Mouse (Mus musculus) right cerebral cortex, adult 18-20 months (tissue): ENCODE results near the gene Prr14.
"Not testable (repeated sequence)": the region's sequence is repeated elsewhere in the genome, so short reads cannot be mapped to it uniquely, and the experiment has no call there.

Source experiments
- DNase-seq: peaks from one replicate; pipeline ENCODE4 v3.0.0; 2022; ENCODE audit warnings: mixed read lengths

Gene Prr14

DNA sequence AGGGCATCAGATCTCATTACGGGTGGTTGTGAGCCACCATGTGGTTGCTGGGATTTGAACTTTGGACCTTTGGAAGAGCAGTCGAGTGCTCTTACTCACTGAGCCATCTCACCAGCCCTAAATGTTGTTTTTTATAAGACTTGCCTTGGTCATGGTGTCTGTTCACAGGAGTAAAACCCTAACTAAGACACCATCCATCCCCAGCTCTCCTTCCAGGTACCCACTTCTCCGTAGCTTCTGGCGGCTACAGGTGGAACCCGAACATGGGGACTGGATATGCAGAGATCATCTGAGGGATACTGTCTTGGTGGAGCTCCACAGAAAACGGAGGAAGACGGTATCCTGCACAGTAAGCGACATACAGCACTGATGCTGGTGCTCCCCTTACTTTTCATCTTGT is at the start of gene Prr14:
Prr14 (plus strand) TSS at position 301 of the 400 bp plus-strand sequence.
- DNase-seq = not testable (repeated sequence)

DNA sequence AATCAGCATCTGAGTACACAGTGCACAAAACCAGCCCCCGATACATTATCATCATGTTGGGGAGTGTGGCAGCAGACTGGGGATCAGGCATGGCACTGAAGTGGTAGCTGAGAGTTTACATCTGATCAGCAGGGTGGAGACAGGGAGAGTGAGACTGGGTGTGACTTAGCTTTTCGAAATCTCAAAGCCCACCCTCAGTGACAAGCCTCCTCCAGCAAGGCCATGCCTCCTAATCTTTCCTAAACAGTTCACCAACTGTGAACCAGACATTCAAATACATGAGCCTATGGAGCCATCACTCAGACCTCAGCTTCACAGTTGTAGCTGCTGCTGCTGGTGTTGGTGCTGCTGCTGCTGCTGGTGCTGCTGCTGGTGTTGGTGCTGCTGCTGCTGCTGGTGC is 48.0 kb upstream of the Prr14 start:
- no peak for DNase-seq

DNA sequence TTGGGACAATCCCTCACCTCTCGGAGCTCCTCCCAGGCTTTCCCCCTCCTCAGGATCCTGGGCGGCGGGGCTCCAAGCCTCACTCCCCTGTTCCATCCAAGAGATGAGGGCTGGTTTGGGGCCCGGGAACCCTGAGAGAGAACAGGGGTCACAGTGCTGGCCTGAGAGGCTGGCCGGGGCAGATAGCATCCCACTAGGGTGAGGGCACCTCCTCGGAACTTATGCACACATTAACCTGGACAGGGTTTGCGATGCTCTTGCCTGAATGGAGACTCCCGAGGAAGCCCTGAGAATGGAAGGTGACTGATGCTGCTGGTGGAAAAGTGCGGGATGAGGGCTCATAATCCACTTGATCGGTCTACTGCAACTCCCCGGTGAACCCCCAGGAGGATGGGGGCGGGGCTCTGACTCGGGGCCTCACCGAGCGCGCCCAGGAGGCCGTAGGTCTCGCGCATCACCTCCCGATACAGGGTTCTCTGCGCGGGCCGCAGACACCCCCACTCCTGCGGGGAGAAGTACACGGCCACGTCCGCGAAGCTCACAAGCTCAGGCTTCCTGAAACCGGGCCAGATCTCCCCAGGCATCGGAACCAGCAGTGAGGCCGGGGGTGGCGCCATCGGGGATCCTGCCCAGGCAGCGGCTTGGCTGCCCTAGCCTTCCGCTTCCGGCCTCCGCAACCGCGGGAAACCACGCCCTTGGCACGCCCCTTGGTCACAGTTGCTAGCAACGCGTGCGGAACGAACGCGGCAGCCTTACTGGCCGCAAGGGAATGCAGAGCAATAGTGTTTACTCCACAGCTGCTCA is 37.8 kb upstream of the Prr14 start, which contains the start of gene Zfp688:
Zfp688 (minus strand) TSS at position 681 of the 804 bp plus-strand sequence.
- peak; percentile 94 for DNase-seq

DNA sequence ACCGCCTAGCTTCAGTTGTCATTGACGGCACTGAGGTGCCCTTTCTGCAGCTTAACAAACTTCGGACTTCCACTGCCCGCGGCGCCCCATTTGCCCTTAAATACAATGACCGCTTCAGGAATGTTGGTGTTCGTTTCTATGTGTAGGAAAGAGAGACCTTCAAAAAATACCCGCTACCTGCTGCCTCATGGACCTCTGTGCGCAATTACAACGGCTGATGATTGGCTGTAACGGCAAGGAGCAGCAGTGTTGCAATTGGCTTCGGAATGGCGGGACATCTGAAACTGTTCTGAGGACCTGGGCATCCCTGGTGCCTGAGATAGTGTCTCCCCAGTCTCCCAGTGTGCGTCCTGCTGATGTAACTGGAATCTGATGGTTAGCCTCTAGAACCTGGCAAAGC is 37.2 kb upstream of the Prr14 start:
- peak; percentile 62 for DNase-seq

DNA sequence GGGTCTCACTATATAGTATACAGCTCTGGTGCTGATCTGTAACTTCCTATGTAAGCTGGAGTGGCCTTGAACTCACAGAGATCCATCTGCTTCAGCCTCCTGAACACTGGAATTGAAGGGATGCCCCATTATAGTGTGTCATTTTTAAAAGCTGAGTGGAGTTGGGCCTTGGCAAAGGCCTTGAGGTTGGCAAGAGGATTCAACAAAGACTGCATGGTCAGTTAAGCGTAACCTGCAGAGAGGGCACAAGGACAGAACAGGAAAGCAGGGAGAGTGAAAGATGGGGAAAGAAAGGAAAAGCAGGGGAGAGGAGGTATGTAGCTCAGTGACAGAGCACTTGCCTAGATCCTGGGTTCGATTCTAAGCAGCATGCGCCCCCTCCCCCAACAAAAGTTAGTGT is 34.1 kb upstream of the Prr14 start:
- DNase-seq = no peak

DNA sequence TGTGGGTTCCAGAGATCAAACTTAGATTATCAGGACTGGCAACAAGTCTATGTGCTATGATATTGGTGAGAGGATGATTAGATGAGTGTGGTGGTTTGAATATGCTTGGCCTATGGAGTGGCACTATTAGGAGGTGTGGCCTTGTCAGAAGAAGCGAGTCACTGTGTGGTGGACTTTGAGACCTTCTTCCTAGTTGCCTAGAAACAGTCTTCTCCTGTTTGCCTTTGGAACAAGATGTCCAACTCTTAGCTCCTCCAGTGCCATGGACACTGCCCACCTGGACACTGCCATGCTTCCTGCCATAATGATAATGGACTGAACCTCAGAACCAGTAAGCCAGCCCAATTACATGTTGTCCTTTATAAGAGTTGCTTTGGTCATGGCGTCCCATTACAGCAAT is 33.5 kb upstream of the Prr14 start:
- no peak for DNase-seq

DNA sequence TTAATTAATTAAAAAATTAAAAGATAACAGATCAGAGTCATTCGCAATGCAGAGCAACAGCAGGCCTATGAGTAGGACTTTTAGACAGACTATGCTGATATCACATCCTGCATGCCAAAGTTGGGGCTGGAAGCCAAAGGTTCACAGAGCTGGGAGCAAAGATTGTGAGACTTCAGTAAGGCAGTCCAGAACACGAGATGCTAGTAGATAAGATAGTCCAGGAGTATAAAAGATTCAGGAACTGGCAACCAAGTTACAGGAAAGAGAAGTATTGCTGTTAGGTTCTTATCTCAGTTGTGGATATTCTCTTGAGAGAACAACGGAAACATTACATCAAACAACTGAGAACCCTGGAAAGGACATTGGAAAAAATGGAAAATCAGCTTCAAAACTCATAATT is 33.1 kb upstream of the Prr14 start:
- no peak for DNase-seq

DNA sequence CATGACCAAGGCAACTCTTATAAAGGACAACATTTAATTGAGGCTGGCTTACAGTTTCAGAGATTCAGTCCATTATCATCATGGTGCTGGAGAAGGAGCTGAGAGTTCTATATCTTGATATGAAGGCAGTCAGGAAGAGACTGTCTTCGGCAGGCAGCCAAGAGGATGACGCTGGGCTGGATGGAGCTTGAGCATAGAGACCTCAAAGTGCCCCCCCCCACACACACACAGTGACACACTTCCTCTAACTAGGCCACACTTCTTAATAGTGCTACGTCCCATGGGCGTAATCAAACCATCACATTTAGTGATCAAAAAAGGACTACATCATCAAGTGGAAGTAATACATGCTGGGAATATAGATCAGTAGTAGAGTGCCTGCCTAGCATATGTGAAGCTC is 24.2 kb upstream of the Prr14 start:
- no peak for DNase-seq

DNA sequence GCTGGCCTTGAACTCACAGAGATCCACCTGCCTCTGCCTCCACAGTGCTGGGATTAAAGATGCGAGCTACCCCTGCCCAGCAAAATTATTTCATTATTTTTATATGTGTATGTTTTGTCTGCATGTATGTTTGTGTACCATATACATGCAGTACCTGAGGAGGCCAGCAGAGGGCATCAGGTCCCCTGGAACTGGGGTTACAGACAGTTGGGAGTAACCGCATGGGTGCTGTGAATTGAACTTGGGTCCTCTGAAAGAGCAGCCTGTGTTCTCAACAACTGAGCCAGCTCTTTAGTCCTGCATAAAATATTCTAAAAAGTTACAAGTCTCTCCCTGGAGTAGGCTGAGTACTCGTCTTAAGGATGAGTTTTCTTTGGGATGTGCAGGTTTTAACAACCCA is 21.7 kb upstream of the Prr14 start:
- no peak for DNase-seq

DNA sequence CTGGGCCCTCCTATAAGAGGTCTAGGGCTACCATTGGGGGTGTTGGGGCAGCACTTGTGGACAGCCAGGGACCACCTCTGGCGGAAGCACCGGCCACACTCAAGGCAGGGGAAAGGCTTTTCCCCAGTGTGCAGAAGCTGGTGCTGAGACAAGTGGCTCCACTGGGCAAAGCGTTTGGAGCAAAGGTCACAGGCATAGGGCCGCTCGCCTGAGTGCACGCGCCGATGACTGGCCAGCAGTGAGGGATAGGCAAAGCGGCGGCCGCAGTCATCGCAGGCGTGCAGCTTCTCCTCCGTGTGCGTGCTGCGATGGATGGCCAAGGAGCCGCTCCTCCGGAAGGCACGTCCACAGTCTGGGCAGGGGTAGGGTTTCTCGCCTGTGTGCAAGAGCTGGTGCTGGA is 15.4 kb upstream of the Prr14 start:
- DNase-seq = no peak

DNA sequence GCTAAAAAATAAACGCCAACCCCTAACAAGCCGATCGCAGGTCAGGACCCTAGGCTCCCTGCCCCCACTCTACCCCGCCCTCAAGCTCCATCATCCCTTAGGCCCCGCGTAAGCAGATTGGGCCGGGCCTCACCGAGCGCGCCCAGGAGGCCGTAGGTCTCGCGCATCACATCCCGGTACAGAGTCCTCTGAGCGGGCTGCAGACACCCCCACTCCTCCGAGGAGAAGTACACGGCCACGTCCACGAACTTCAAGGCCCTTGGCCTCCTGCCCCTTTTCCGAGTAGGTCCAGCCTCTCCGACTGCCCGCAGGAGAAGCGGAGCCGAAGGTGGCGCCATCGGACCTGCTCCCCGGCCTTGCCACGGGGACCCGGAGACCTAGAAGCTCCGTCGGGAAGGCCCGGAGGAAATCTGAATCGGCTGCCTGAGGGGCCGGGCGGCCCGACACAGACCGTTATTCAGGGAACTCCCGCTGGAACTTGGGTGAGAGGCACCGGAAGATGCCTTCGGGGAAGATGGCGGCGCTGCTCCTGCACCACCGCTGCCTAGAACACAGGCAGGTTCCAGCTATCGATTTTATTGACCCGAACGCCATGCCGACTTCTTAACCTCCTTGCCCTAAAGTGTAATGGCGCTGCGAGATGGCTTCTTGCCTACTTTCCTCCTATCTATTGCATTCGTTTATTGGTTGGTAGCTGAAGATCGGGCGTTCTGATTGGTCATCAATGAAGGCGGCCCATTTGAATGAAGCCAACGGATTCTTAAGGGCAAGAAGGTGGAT is 10.7 kb upstream of the Prr14 start, which contains the start of gene Zfp689:
Zfp689 (minus strand) TSS at position 638 of the 780 bp plus-strand sequence.
- DNase-seq = peak; percentile 96

DNA sequence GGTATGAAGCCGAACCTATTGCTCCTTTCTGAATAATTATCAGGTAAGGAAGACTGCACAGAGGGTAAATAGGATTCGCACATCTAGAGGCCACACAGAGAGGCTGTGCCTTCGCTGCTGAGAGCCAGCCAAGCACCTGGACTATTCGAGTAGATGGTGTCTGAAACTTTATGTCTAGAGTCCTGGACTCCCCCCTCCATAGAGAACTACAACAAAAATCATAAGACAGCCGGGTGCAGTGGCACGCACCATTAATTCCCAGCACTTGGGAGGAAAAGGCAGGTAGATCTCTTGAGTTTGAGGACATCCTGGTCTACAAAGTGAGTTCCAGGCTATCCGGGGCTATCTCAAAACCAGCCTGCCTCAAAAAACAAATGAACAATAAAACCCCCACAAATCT is 9.4 kb upstream of the Prr14 start:
- no peak for DNase-seq

DNA sequence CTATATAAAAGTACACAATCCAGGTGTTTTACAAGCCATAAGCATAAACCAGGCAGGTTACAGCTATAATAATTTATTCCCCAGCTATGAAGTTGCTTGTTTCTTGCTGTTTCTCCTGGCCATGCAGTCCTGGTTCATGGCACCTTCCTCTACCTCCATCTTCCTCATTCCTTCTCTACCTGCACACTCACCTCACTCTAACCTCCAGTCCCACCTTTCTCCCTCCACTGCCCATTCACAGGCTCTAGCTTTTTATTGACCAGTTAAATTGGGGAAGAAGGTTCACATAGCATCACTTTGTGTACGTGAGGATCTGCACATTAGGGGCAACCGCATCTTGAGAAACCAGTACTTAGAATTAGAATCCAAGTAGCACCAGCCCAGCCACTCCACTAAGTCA is 6.4 kb upstream of the Prr14 start:
- no peak for DNase-seq

DNA sequence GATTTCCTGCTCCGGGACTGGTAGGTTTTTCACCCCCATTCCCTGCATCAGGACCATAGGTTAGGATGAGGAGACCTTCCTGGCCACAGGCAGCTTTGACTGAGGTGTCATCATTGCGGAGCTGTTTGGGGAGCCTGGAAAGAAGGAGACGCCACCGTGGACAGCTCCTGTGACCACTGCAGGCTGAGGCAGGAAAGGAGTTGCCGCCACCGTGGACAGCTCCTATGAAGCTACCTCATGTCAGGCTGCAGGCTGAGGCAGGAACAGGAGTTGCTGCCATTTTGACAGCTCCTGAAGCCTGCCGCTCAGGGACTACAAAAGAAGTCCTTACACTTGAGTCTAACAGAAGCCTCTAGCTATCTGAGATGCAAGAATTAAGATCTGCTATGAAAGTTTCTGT is 4.5 kb upstream of the Prr14 start:
- DNase-seq = no peak

DNA sequence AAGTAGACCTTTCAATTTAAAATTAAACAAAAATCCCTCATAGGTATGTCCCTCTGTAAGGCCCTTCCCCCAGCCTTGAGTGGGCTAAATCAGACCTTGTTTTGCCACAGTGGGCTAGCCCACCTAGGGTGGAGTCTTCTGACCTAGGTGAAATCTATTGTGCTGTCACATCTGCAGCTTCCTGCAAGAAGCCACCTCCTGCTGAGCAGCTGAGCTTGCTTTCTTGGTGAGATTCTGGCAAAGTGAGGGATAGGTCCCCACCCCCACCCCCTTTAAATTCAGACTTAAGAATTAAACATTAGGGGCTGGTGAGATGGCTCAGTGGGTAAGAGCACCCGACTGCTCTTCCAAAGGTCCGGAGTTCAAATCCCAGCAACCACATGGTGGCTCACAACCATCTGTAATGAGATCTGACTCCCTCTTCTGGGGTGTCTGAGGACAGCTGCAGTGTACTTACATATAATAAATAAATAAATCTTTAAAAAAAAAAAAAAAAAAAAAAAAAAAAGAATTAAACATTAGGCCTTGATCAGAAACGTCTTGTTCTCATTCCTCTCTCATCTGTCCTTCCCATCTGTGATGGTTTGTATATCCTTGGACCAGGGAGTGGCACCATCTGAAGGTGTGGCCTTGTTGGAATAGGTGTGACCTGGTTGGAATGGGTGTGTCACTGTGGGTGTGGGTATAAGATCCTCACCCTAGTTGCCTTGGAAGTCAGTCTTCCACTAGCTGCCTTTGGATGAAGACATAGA is 864 bp upstream of the Prr14 start:
- not testable (repeated sequence) for DNase-seq

DNA sequence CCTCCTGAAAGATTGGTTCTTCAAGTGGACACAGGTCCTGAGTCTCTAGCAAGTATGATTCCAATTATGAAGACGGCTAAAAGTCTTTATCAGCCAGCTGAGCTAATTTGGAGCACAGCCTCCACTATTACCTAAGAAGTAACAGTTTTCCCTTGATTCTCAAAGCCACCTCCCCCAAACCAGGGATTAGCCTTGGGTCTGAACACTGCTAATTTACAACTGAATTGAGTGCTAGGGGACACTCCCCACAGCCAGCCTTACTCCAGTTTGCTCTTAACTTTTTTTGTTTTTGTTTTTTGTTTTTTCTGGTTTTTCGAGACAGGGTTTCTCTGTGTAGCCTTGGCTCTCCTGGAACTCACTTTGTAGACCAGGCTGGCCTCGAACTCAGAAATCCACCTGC is 5.8 kb downstream of the Prr14 start:
- DNase-seq = no peak

DNA sequence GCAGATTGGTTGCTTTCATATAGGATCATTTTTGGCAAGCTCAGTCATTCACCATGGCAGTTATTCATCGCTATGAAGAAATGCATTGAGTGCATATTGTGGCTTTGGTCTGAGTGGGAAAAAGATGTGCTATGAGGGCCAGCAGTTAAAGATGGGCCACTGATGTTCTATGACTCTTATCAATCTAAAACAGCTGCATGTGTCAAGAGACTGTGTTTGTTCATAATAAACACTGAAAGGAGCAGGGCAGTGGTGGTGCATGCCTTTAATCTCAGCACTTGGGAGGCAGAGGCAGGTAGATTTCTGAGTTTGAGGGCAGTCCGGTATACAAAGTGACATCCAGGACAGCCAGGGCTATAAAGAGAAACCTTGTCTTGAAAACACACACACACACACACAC is 6.3 kb downstream of the Prr14 start:
- not testable (repeated sequence) for DNase-seq

DNA sequence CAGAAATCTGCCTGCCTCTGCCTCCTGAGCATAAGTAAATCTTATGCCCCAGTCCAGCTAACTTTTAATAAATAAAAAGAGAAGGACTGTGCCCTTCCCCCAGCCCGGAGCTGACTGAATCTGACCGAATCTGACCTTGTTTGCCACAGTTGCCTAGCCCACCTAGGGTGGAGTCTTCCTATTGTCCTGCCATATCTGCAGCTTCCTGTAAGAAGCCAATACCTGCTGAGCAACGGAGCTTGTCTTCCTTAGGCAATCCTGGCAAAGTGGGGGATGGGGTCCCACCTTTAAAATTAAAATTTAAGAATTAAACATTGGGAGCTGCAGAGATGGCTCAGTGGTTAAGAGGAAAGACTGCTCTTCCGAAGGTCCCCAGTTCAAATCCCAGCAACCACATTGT is 7.2 kb downstream of the Prr14 start:
- no peak for DNase-seq

DNA sequence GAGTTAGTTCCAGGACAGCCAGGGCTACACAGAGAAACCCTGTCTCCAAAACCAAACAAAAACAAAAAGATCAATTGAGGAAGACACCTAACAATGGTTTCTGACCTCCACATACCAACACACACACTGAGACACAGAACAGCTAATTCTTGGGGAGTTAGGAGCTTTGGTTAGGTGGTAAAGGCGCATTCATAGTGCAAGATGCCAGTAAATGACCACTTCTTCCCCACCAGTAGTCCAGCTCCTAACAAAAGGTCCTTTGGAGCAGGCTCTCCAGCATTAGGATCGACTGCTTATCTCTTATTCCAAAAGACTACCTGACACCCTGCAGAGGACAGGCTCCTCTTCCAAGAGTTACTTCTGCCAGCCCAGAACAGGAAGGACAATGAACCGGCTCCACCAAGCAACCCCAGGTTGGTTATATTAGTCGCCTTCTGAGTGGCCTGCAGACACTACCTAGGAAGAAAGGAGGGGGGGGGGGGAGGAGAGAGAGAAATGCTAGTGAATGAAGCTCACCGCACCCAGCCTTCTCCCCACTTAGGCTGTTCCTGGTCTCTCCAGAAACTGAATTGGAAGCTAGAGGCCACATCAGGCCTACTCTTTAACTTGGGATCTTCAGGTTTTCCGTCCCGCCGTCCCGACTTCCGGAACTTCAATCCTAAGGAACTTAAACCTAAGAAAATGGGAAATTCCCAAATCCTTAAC is 10.8 kb downstream of the Prr14 start:
- DNase-seq = no peak

DNA sequence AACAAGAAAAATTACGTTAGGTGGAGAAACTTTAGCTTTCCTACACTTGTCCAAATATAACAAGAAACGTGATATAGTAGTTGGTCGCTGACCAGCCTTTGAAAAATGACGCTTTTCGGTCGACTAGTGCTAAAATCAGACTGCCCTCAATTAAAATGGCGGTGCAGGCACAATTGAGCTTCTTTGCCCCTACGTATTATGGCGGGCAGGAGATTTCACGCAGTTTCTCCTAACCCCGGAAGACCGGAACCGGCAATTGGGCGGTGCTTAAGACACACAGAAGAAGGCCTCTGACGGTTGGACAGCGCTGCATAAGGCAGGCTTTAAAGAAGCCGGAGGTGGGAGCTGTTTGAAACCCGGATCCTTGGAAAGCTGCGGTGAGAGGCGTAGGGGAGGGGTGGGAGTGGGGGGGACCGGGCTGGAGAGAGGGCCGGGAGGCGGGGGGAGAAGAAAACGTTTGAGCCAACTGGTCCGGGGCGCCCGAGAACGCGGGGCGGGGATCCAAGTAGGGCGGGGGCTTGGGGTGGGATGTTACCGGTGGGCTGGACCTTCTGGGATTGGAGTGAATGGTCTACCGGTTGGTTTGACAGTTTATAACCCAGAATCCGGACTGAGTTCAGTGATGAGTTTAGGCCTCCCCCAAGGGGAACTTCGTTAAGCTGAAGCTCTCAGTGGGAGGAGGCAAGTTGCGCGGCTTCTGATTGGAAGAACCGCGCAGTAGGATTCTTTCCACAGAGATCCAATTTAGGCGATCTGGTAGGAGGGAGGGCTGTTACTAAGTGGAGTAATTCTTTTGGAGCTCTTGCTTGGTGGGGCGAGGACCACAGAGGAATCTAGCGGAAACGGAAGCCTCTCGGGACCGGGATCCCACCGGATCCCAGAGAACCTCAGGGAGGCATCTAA is 11.6 kb downstream of the Prr14 start:
- DNase-seq = peak; percentile 97

DNA sequence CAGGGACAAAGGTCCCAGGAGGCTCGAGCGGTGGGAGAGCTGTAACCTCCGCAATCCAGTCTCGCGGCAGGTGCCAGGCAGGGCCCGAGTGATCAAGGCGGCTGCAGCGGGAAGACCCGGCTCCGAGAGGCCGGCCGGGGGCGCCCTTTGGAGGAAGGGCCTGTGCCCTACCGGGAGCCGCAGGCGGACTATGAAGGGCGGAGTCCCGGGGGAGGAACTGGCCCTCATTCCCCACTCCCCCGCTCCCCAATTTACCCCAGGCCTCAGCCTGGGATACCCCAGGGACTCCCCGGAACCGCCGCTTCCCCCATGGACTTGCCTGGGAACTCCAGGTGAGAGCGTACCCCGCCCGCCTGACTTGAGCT is 12.2 kb downstream of the Prr14 start:
- DNase-seq = no peak

DNA sequence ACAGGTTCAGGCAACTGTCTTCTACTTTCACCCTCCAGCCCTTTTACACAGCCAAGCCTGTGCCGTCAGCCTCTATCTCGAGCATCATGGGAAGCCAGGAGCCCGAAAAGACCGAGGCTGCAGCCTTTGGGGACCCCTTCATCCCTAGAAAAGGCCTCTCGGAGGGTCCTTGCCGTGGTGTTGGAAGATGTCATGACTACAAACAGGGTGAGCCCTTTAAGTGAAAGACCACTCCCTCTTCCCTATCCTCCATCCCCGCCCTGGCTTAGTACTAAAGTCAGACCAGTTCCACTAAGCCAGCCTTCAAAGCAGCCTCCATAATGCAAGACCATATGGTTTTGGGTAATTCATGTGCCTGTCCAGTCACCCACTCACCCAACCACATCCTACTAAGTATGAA is 12.6 kb downstream of the Prr14 start:
- DNase-seq = no peak
